Mouse (Mus musculus) NIH3T3 (cell line): Measurements from ENCODE around the gene Pstk.
"Not testable (repeated sequence)": the region's sequence is repeated elsewhere in the genome, so short reads cannot be mapped to it uniquely, and the experiment has no call there.

Experiments used
- DNase-seq: peaks from one replicate; pipeline ENCODE4 v3.0.0-alpha.2; 2012; ENCODE audit warnings: low read depth

Gene Pstk

GRCm38 (mm10) chr7:131370648-131371469 is at the start of gene Pstk:
Gene Pstk, plus strand, starts transcription at chr7:131371141.
- DNase-seq: peak; percentile 95

DNA sequence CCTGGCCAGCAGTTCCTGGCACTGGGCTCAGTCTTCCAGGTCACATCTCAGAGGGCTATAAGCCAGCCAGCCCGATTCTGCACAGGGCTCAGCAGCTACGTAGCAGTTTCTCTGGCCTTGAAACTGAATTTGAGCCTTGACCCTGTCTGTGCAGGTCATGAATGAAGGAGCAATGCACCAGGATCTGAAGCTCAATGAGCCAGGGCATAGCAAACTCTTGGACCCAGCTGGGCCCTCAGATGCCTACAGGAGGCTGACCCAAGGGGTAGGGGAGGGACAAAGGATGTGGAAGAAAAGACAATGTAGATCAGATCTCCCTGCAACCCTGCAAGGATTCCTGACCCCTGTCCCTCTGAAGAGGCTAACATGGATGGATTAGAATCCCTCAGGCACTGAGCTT is 48.7 kb upstream of the Pstk start, which contains the start of gene Cuzd1:
Gene Cuzd1, minus strand, starts transcription at position 101 of the 400 bp plus-strand sequence.
- no peak for DNase-seq

GRCm38 (mm10) chr7:131327054-131327453 is 43.9 kb upstream of the Pstk start:
- DNase-seq: peak; percentile 2

DNA sequence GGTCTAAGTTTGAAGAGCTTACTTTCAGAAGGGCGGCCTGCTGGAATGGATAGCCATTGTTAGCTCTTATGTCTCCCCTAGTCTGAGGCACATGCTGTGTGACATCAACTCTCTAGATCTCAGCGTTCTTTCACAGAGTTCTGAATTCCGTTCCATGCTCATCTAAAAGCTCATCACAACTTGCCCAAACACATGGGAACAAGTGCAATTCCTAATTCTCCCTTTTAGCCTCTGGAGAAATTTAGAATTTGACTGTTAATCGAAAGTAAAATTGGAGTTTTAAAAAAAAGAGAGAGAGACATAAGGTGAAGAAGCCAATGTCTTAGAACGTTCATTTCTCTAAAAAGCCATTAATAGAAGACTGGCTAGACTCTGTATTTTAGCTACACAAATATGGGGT is 41.5 kb upstream of the Pstk start, which contains the start of gene Fam24b:
Gene Fam24b, minus strand, starts transcription at position 101 of the 400 bp plus-strand sequence.
- no peak for DNase-seq

GRCm38 (mm10) chr7:131331688-131332087 is 39.3 kb upstream of the Pstk start:
- DNase-seq: no peak

- no peak for DNase-seq
Observed at GRCm38 (mm10) chr7:131333564-131333963, 37.4 kb upstream of the Pstk start, which contains the start of gene Fam24a. Gene Fam24a, plus strand, starts transcription at chr7:131333864.

DNA sequence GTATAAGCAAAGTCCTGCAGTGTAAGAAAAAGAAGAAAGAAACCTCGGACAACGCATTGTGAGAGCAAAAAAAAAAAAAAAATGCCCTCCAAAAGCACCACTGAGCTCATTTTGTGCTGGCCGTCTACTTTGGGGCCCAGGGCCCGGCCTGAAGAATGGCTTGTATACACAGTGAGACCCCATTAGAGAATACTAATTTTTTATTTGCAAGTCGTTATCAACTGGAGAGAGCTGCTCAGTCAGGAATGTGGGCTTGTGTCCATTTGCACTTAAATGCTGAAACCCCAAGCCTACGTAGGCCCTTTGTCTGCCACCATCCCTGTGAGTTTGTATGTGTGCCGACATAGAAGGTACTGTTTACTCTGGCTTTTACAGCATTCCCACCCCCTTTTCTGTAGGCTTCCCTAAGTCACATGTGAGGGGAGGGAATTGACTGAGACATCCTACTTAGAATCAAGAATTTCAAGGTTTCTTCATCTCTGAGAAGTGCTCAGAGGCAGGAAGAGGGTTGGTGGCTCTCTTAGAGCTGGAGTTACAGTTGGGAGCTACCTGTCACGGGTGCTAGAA is 33.4 kb upstream of the Pstk start:
- DNase-seq: no peak

GRCm38 (mm10) chr7:131345856-131346541 is 24.9 kb upstream of the Pstk start:
- peak; percentile 36 for DNase-seq

DNA sequence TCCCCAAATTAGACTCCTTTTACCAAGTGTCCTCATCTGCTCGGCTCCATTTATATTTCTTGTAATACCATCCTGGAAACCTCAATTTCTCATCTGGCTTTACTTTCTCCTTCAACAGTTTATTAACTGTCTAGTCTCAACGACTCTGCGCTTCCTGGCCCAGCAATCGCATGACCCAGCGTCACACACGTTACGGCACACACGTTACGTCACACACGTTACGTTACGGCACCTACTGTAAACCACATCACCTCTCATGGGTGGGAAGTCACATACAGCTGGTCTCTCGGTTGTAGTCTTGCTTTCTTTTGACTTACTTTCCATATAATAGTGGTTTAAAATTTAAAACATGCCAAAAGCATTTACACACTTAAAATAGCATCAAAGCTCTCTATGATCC is 14.8 kb upstream of the Pstk start:
- no peak for DNase-seq

DNA sequence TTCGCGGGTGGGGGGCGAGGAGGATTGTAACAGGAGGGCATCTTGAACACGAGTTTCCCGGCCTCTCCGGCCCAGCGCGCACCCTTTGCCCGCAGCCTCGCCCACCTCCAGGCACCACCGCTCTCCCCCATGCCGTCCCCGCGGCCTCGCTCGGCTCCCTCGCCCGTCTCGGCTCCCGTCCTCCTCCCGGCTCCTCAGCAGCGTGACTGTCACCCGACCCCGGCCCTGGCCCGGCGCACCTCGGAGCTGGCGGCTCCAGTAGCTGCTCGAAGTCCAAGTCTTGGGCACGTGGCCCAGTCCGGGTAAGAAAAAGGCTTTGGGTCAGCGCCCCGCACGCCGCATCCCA is 8.7 kb upstream of the Pstk start:
- DNase-seq: no peak

DNA sequence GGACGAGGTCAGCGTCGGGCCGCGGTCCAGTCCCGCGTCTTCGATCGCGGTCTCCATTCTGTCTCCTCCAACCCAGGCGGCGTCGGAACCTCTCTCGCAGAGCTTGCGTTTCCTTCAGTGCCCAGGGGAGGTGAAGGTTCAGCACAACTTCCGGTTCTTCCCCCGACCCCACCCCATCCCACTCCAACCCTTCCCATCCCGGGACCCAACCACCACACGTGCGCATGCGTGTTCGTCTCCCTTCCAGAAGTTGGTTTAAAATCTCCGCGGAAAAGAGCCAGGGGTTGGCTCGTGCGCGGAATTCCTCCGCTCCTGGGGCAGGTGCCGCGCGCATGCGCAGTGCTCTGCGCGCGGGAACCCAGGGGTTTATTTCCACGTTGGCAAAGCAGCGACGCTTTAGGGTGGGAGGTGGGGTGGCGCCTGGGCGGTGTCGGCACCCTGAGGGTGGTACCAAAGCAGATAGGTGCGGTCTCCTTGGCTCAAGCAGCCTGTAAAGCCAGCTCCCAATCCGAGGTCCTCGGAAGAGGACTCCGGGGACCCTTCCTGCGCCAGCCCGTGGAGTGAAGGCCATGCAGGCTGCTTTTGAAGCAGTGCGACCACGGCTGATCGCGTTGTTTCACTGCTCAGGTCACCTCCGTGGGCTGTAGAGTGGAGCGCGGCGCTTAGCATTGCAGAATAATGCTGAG is 8.2 kb upstream of the Pstk start, which contains the start of gene 2310057M21Rik:
Gene 2310057M21Rik, minus strand, starts transcription at position 145 of the 686 bp plus-strand sequence.
- DNase-seq: peak; percentile 98

GRCm38 (mm10) chr7:131364131-131364530 is 6.8 kb upstream of the Pstk start:
- no peak for DNase-seq

GRCm38 (mm10) chr7:131371470-131371860 is 524 bp downstream of the Pstk start:
- no peak for DNase-seq

DNA sequence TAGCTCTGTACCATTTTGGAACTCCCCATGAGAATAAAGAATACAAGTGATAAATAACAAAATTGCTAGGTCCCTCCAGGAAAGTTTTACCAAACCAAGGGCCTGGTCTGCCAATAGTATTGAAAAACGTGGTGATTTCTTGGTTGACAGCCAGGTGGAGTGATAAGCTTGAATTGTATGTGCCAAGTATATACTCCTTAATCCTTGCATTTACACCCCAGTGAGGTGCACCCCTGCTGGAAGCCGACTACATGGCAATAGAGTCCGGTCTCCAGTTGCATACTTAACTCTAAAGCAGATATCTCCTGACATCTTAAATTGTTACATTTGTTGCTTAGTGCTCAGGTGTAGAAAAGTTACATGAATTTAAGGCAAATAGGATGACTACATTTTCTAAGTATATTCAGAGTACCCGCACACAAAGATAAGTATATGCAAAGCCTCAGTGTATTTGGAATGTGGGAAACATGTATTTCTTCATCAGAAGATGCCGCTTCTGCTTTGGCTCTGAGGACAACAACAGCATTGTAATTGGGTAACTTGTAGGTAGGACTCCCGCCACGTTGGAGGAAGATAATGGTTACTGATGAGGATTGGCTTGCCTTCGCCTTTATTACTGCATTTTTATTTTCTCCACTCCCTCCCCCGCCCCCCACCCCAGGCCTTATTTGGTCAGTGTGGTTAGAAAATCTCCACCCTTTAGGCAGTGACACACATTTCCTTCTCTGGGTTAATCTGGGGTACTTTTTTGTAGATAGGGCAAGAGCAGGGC is 1.1 kb downstream of the Pstk start:
- peak; percentile 68 for DNase-seq

DNA sequence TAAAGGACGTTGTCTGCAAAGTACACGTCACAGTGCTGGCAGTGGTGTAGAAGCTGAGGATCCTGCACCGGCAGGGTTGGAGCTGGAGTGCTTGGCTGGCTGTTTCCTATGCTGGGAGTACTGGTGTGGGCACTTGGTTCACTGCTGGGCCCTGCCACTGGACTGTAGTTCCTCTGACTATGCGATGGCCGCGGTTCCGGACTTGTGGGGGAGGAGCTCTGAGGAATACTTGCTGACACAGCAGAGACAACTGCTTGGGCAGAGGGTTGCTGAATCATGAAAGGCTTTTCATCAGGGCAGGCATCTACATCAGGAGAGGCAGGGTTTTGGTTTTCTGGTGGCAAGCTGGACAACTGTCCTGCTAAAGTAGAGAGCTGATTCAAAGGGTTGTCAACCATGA is 20.8 kb downstream of the Pstk start:
- DNase-seq: not testable (repeated sequence)

DNA sequence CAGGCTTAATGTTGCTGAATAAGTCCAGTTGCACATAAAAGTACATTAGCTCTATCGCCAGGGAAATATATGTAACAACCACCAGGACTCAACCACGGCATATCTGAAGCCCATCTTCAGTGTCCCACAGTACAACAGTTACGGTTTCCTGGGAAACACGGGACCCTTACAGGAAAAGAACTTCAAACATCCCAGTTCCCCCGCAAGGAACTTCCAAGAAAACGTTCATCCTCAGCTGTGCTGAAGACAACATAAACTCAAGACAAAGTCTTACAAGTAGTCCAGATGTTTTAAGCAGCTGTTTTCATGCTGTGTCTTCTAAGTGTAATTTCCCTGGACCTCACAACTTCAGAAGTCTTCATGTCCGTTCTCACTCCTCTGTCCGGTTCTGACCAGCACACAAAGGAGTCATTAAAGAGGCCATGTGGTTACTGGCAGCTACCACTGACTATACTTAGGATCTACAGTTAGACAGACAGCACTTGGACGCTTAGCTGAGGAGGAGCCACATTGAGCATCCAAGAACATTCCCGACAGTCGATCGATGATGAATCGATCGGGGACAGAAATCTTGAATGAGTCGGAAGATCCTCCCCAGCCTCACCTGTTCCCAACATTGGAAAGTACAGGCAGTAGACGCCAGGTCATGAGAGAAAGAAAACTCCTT is 38.5 kb downstream of the Pstk start:
- DNase-seq: peak; percentile 53

GRCm38 (mm10) chr7:131409988-131410385 is 39.0 kb downstream of the Pstk start:
- DNase-seq: no peak

DNA sequence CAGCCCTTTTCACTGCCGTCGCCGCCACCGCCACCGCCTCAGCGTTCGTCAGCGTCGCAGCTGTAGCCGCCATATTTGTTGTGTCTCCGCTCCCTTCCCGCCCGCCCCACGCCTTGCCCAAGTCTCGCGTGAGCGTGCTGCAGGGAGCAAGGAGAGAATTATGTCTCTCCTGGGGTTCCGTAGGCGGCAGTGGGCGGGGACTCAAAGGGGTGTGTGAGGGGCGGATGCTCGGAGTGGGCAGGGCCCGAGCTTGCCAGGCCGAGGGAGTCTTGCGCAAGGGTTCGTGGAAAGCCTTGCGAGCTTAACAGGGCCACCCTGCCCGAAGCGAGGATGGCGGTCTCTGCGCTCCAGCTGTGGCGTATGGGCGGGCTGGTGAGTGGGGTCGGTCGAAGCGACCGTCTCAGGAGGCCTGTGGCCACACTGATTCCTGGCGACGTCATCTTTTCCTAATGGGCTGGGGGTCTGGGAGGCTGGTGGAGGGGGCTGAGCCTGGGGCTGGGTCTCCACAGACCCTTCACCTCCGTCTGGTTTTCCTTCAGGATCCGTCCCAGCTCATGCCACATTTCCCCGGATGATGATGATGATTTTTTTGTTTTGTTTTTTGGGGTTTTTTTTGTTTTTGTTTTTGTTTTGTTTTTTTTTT is 39.6 kb downstream of the Pstk start, which contains the start of the genes Ikzf5 and Acadsb:
Gene Ikzf5, minus strand, starts transcription at position 106 of the 643 bp plus-strand sequence.
Gene Acadsb, plus strand, starts transcription at position 186 of the 643 bp plus-strand sequence.
- peak; percentile 99 for DNase-seq

DNA sequence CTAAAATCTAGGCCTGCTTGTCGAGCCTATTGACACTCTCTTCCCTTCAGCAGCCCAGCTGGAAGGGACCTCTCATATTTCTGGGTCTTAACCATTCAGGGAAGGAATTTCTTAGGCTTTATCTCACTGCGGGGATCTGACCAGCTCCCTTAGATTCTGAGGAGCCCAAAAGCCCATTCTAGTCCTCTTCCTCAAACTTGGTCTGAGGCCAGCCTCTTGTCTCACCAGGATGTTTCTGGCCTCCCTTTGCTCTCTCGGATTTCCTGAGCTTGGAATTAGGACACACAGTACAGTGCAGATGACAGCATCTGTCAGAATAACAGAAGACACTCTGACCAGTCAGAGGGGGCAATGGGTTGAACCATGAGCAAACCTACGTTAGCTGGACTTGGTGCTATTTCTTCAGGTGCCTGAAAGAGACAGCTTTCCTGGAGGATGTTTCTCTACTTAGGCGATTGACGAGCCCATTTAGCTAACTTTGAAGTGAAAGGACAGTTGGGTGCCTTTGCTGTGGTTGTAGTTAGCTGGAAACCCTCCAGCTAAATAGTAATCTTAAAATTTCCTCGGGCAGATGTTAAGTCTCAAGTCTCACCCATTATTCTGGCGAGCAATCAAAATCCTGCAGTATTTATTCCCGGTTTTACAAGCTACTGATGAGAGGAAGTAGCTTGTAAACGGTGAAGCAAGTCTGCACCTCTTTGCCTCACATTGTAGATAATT is 40.4 kb downstream of the Pstk start:
- peak; percentile 37 for DNase-seq

GRCm38 (mm10) chr7:131411941-131412270 is 41.0 kb downstream of the Pstk start:
- DNase-seq: no peak
